Mouse (Mus musculus) E14TG2a.4 (cell line): ENCODE measurements around the gene Rufy2.

Experiments
- CTCF ChIP-seq: conservative IDR thresholded peaks from 2 replicates; pipeline ENCODE4 v1.5.1; 2014; ENCODE audit warnings: low read length
- NANOG ChIP-seq: IDR thresholded peaks from 2 replicates; pipeline ENCODE4 v1.6.1; 2014; ENCODE audit warnings: borderline replicate concordance, low read length, mixed read lengths
- POU5F1 ChIP-seq: IDR thresholded peaks from 2 replicates; pipeline ENCODE4 v1.6.1; 2014; ENCODE audit warnings: low read length, borderline replicate concordance

- no peak for TF ChIP-seq CTCF
- no peak for TF ChIP-seq POU5F1
- no peak for TF ChIP-seq NANOG
These were observed 23.2 kb downstream of the Rufy2 start for GRCm38 (mm10) chr10:63003252-63003651.
